Mouse (Mus musculus) cerebellum, adult 2 months (tissue): ENCODE measurements around the gene Spn. TPM values are rescaled to one million over a fixed set of nuclear protein-coding genes. Genes with fewer than 3 reads are reported as not detected.

Experiments
- DNase-seq, 2 experiments: peaks; one replicate each; pipeline ENCODE4 v3.0.0; 2021
- H3K27ac ChIP-seq: fragments of 200-500 bp; 2 replicates; pipeline ENCODE4 v1.5.1; 2012; ENCODE audit warnings: low read length, control low read depth, inconsistent platforms; ENCODE audit not compliant: insufficient read depth
- H3K27me3 ChIP-seq: fragments of 200-500 bp; 2 replicates; pipeline ENCODE4 v1.6.1; 2012; ENCODE audit warnings: inconsistent platforms, mild to moderate bottlenecking, low read length, moderate library complexity; ENCODE audit not compliant: control insufficient read depth, insufficient read depth
- H3K4me1 ChIP-seq: fragments of 200-500 bp; 2 replicates; pipeline ENCODE4 v1.6.1; 2011; ENCODE audit warnings: low read length; ENCODE audit not compliant: control insufficient read depth, insufficient read depth
- H3K4me3 ChIP-seq: fragments of 200-500 bp; replicated peaks from 2 replicates; pipeline ENCODE3; 2011; ENCODE audit warnings: mild to moderate bottlenecking, low read depth, low read length, control low read depth; ENCODE audit not compliant: insufficient read depth
- CTCF ChIP-seq: fragments of 200-500 bp; IDR thresholded peaks from 2 replicates; pipeline ENCODE4 v1.5.1; 2011; ENCODE audit warnings: low read depth, mild to moderate bottlenecking, control low read depth, low read length, moderate library complexity, borderline replicate concordance; ENCODE audit not compliant: insufficient read depth
- POLR2A ChIP-seq: fragments of 200-500 bp; IDR thresholded peaks from 2 replicates; pipeline ENCODE4 v1.6.1; 2011; ENCODE audit warnings: low read length, control low read depth, borderline replicate concordance; ENCODE audit not compliant: insufficient read depth
- WGBS: fragments of 180-500 bp; shearing (Covaris S2); methylation state at CpG from one replicate; pipeline ENCODE4 v1.1.7; 2018; 5-methylcytosine and 5-hydroxymethylcytosine counted together
- polyA plus RNA-seq: library from polyadenylated mRNA; depleted of rRNA; stranded (reverse); fragments of >200 nt; gene quantifications from 2 replicates; pipeline ENCODE4 v1.2.3, GENCODE M21; 2012

Spn gene
- polyA plus RNA-seq, 1 experiment: 0.18 TPM

DNA sequence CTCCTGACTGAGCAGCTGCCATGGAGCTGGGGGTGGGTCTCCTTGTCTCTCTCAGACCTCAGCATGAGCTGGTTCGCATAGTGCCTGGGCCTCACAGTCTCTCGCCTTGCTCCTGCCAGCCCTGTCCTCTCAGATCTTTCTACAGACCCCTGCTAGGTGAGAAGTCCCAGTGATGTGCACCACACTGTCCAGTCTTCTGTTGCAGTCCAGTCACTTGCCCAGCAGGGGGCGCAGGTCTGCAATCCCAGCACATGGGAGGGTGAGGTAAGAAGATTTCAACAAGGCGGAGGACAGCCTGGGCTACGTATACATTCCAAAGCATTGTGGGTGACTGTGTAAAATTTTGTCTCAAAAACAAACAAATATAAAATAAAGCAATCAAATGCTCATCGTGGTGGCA is 26.2 kb downstream of the Spn start:
- no peak for TF ChIP-seq POLR2A
- TF ChIP-seq CTCF: peak; percentile 67
- H3K4me3 ChIP-seq: no peak overlapping the region
- no peaks in the 10 kb centered on the region for H3K27me3 ChIP-seq
- peak; percentile 51 to 54 for DNase-seq
- WGBS: 48% methylated on average over 6 of the region's 6 CpGs
- H3K4me1 ChIP-seq: peaks cover 8% of the 10 kb centered on the region; the same call in 1 of the 2 replicates
- no peak overlapping the region for H3K27ac ChIP-seq

DNA sequence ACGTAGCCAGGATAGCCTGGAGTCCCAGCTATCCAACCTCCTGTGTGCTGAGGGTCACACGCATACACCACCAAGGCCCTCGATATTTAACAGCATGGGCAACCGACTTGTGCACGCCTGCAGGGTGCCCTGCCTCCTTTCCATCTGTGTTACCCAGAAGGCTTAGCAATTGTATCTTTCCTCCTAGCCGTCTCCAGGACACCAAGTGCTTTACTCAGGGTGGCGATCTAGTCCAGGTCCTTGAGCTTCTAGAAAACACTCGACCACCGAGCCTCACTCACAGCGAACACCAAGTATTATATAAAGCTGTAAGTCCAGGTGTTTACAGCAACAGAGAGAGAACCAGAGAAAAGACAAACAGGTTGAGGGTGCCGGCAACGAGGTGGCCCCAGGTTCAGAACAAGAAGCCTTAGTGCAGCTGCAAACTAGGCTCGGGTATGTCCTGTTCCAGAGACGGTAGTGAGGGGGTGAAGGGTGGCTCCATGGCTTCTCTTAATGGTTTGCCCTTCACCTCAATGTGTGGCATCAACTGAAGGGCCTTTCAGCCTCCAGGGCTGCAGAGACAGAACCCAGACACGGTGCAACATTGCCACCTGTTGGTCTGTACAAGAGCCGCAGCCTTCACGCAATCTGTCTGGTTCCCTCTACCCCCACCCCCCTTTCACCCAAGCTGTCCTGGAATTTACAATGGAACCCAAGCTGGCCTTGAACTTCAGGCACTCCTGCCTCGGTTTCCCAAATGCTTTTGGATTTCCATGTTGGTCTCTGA is 27.2 kb downstream of the Spn start:
- Histone ChIP-seq H3K27me3 (no peaks in the 10 kb centered on the region), H3K27ac (no peak overlapping the region), H3K4me3 (no peak overlapping the region), H3K4me1 (peaks cover 8% of the 10 kb centered on the region; the same call in 1 of the 2 replicates)
- 30% methylated on average over 18 of the region's 18 CpGs for WGBS
- TF ChIP-seq POLR2A: no peak
- TF ChIP-seq CTCF: peak; percentile 98
- DNase-seq: peak; percentile 84 to 86

DNA sequence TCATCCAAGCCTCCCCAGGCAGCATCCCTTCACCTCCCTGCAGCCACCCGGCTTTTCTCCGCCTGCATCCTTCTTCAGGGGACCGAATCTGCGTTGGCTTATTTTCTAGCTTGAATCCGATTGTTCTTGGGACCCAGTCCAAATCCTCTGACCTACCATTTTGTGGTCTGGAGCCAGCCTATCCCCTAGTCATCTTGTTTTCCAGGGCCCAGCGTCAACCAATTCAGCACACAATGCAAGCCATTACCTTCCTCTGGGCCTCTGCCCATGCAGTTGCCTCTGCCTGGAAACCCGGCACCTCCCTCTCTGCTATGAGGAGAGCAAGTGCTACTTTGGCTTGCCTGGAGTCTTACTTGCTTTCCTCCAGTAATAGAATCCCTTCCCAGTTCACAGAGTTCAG is 32.1 kb downstream of the Spn start:
- DNase-seq: peak in 1 of 2 experiments; percentile 18
- no peak overlapping the region for H3K27ac ChIP-seq
- no peaks in the 10 kb centered on the region for H3K27me3 ChIP-seq
- 31% methylated on average over 7 of the region's 7 CpGs for WGBS
- TF ChIP-seq CTCF (no peak), POLR2A (no peak)
- H3K4me1 ChIP-seq: peaks cover 17% of the 10 kb centered on the region; the same call in 1 of the 2 replicates
- H3K4me3 ChIP-seq: no peak overlapping the region

DNA sequence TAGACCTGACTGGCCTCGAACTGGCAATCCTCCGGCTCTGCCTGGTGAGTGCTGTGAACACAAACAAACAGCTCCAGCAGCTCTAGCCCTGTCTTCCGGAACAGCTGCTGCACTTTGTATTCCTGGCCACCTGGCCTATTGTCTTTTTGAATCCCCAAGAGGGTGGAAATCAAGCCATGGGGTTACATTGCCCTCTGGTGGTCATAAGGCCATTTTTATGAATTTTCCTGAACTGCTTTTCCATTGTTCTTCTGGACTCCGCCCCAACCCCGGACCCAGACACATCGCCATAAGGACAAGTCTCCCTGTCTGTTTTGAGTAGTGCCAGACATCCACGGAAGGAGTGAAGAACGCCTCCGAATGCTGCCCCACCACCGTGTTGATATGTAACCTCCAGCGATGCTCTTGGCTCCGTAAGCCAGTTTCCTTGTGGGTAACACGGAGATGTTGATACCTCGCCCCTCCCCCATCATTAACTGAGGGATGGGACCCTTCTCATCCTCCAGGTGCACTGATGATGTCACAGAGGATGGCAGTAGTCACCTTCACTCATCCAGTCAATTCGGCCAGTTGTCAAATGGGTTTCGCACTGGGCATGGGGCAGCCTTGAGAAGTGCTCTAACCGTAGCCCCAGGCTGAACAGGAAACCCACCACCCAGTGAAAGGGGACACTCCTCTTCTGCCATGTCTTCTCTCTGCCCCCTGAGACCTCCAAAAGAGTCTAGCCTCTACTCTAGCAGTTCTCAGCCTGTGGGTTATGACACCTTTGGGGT is 32.9 kb downstream of the Spn start:
- Histone ChIP-seq H3K4me3 (peak overlapping the region; percentile 50), H3K4me1 (peaks cover 11% of the 10 kb centered on the region; the same call in 1 of the 2 replicates), H3K27me3 (no peaks in the 10 kb centered on the region), H3K27ac (no peak overlapping the region)
- WGBS: 17% methylated on average over 17 of the region's 17 CpGs
- no peak for TF ChIP-seq POLR2A
- peak; percentile 79 for TF ChIP-seq CTCF
- DNase-seq: peak; percentile 83 to 90

DNA sequence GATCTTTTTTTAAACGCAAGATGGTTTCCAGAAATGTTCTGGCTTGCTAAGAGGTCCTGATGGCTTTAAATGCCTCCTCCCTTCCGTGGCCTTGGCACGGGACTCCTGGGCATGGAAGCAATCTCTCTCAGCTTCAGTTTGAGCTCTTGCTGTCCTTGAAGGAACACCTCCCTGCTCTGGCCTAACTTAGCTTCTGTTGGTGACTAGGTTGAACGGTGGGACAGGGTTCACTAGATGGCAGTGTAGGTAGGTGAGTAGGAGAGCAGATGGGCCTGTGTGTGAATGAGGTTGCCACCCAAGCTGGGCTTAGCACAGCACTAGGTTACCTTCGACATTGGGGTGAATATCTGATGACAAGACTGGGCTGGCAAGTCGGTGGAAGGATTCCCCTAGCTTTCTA is 33.7 kb downstream of the Spn start:
- Histone ChIP-seq H3K27me3 (no peaks in the 10 kb centered on the region), H3K27ac (no peak overlapping the region), H3K4me3 (no peak overlapping the region), H3K4me1 (peaks cover 11% of the 10 kb centered on the region; the same call in 1 of the 2 replicates)
- TF ChIP-seq POLR2A (no peak), CTCF (no peak)
- WGBS: 44% methylated on average over 6 of the region's 6 CpGs
- DNase-seq: no peak

DNA sequence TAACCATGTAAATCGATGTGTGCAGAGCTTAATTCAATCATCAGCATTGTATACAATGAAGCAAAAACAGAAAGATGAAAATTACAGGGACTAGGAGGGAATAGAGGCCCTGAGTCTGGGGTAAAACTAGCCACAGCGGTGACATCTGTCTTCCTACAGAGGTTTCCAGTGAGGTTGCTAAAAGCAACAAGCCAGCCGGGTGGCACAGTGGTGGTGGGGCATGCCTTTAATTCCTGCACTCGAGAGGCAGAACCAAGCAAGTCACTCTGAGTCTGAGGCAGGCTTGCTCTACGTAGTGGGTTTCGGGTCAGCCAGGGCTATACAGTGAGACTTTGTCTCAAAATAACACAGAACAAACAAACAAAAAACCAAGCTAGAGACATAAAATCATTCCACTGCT is 35.5 kb downstream of the Spn start:
- 76% methylated on average over 6 of the region's 6 CpGs for WGBS

DNA sequence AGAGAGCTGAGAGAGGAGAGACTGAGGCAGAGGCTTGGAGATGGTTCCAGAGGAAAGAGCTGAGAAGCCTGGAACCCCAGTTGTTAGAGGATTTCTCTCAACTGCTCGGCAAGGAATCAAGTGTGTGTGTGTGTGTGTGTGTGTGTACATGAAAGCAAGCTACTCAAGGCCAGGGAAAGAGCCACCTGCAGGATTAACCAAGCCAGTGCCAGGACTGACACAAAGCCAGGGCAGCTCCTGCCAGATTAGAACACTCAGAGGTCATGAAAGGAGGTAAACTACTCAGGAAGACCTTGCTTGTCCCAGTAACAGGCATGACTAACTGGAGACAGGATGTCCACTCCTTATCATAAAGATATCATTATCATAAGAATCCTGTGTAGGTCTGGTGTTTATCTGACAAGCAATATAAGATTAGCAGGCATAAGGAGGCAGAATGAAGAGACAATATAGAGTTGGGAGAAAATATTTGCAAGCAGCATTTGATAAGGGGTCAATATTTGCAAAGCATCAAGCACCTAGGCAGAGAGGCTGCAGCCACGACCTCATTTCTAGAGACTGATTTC is 36.1 kb downstream of the Spn start:
- H3K27ac ChIP-seq: no peak overlapping the region
- DNase-seq: no peak
- no peaks in the 10 kb centered on the region for H3K27me3 ChIP-seq
- no peak overlapping the region for H3K4me3 ChIP-seq
- H3K4me1 ChIP-seq: peaks cover 9% of the 10 kb centered on the region; the same call in 1 of the 2 replicates
- no peak for TF ChIP-seq POLR2A
- TF ChIP-seq CTCF: no peak
- WGBS: 28% methylated on average over 2 of the region's 2 CpGs

More for the DNA sequence above, 35.5 kb downstream of the Spn start:
- Histone ChIP-seq H3K27me3 (no peaks in the 10 kb centered on the region), H3K4me3 (no peak overlapping the region), H3K4me1 (peaks cover 9% of the 10 kb centered on the region; the same call in 1 of the 2 replicates), H3K27ac (no peak overlapping the region)
- DNase-seq: no peak
- TF ChIP-seq POLR2A (no peak), CTCF (no peak)
